Mouse (Mus musculus) forebrain, embryonic 11.5 days (tissue): ENCODE measurements around the gene Cfap43. TPM values are rescaled to one million over a fixed set of nuclear protein-coding genes. Genes with fewer than 3 reads are reported as not detected.

ENCODE experiments used
- ATAC-seq: fragments of 200-750 bp; cut with Nextera tagmentation; replicated peaks from 2 replicates; pipeline ENCODE4 v1.8.0; 2017; ENCODE audit warnings: moderate TSS enrichment; ENCODE audit not compliant: low FRiP score
- DNase-seq: peaks from one replicate; pipeline ENCODE4 v3.0.0-alpha.2; 2017; ENCODE audit warnings: low spot score
- H3K27ac ChIP-seq: fragments of 300-500 bp; sonication (generic); 2 replicates; pipeline ENCODE4 v1.5.1; 2014; ENCODE audit warnings: low read depth, low read length
- H3K27me3 ChIP-seq: fragments of 300-500 bp; sonication (generic); 2 replicates; pipeline ENCODE4 v1.6.1; 2014; ENCODE audit warnings: mild to moderate bottlenecking, low read length, mixed read lengths; ENCODE audit not compliant: control insufficient read depth, insufficient read depth
- H3K36me3 ChIP-seq: fragments of 300-500 bp; sonication (generic); 2 replicates; pipeline ENCODE4 v1.6.1; 2014; ENCODE audit warnings: mild to moderate bottlenecking, low read length, moderate library complexity, mixed read lengths; ENCODE audit not compliant: control insufficient read depth, insufficient read depth
- H3K4me1 ChIP-seq: fragments of 300-500 bp; sonication (generic); replicated peaks from 2 replicates; pipeline ENCODE4 v1.6.1; 2014; ENCODE audit warnings: low read length, mixed read lengths; ENCODE audit not compliant: control insufficient read depth, insufficient read depth
- H3K4me2 ChIP-seq: fragments of 300-500 bp; sonication (generic); 2 replicates; pipeline ENCODE4 v1.6.1; 2014; ENCODE audit warnings: low read depth, mild to moderate bottlenecking, low read length, moderate library complexity, mixed read lengths; ENCODE audit not compliant: severe bottlenecking
- H3K4me3 ChIP-seq: fragments of 300-500 bp; sonication (generic); 2 replicates; pipeline ENCODE4 v1.5.1; 2014; ENCODE audit warnings: low read depth, low read length
- H3K9ac ChIP-seq: fragments of 300-500 bp; sonication (generic); 2 replicates; pipeline ENCODE4 v1.6.1; 2014; ENCODE audit warnings: low read length
- H3K9me3 ChIP-seq: fragments of 300-500 bp; sonication (generic); 2 replicates; pipeline ENCODE4 v1.6.1; 2016; ENCODE audit warnings: low read length, mixed read lengths; ENCODE audit not compliant: control insufficient read depth
- WGBS: fragments of 180-500 bp; shearing (Covaris S2); extraction: QIAGEN DNeasy Blood & Tissue Kit; methylation state at CpG from one replicate; pipeline ENCODE4 v1.1.7; 2014; 5-methylcytosine and 5-hydroxymethylcytosine counted together
- polyA plus RNA-seq: library from polyadenylated mRNA; unstranded; fragments of >200 nt; fragmentation: Nextera tagmentation; extraction: Ambion mirVana; gene quantifications from 2 replicates; pipeline ENCODE4 v1.2.1, GENCODE M21; 2014

Gene Cfap43
- polyA plus RNA-seq, 1 experiment from 2014 or later = 0.15 TPM

- Histone ChIP-seq H3K27ac (no peak overlapping the region), H3K4me2 (no peak overlapping the region), H3K4me3 (no peak overlapping the region), H3K27me3 (no peaks in the 10 kb centered on the region), H3K9ac (no peak overlapping the region), H3K4me1 (peaks cover 5% of the 10 kb centered on the region; the same call in 1 of the 2 replicates), H3K36me3 (peaks cover 3% of the 10 kb centered on the region; the same call in 1 of the 2 replicates), H3K9me3 (no peaks in the 10 kb centered on the region)
- no peak for ATAC-seq
- WGBS = 65% methylated on average over 6 of the region's 6 CpGs
- DNase-seq = no peak
These were observed 19.1 kb downstream of the Cfap43 start for GRCm38 (mm10) chr19:47900012-47900411.

GRCm38 (mm10) chr19:47898472-47899079, 20.5 kb downstream of the Cfap43 start:
- 93% methylated on average over 8 of the region's 8 CpGs for WGBS
- Histone ChIP-seq H3K36me3 (peaks cover 3% of the 10 kb centered on the region; the same call in 1 of the 2 replicates), H3K9ac (no peak overlapping the region), H3K4me3 (no peak overlapping the region), H3K27ac (no peak overlapping the region), H3K4me2 (no peak overlapping the region), H3K4me1 (peaks cover 4% of the 10 kb centered on the region; the same call in 1 of the 2 replicates), H3K27me3 (no peaks in the 10 kb centered on the region), H3K9me3 (no peaks in the 10 kb centered on the region)
- no peak for DNase-seq
- no peak for ATAC-seq

- H3K27me3 ChIP-seq = no peaks in the 10 kb centered on the region
- WGBS = 94% methylated on average over 6 of the region's 6 CpGs
- H3K27ac ChIP-seq = no peak overlapping the region
- H3K9me3 ChIP-seq = no peaks in the 10 kb centered on the region
- H3K4me1 ChIP-seq = no peaks in the 10 kb centered on the region
- H3K36me3 ChIP-seq = peaks cover 3% of the 10 kb centered on the region; the same call in 1 of the 2 replicates
- H3K9ac ChIP-seq = no peak overlapping the region
- ATAC-seq (no peak), DNase-seq (no peak)
- H3K4me2 ChIP-seq = no peak overlapping the region
- H3K4me3 ChIP-seq = no peak overlapping the region
These were observed 26.0 kb downstream of the Cfap43 start for GRCm38 (mm10) chr19:47893092-47893491.

- DNase-seq (no peak), ATAC-seq (no peak)
- Histone ChIP-seq H3K27me3 (no peaks in the 10 kb centered on the region), H3K9me3 (no peaks in the 10 kb centered on the region), H3K27ac (no peak overlapping the region), H3K4me2 (no peak overlapping the region), H3K36me3 (no peaks in the 10 kb centered on the region; the same call in 1 of the 2 replicates), H3K9ac (no peak overlapping the region), H3K4me3 (no peak overlapping the region), H3K4me1 (no peaks in the 10 kb centered on the region)
- WGBS = 87% methylated on average over 11 of the region's 11 CpGs
These were observed 27.4 kb downstream of the Cfap43 start for GRCm38 (mm10) chr19:47891562-47892312.

- no peak overlapping the region for H3K27ac ChIP-seq
- ATAC-seq (no peak), DNase-seq (no peak)
- no peak overlapping the region for H3K4me3 ChIP-seq
- 85% methylated on average over 10 of the region's 10 CpGs for WGBS
- no peaks in the 10 kb centered on the region; the same call in 1 of the 2 replicates for H3K36me3 ChIP-seq
- H3K9me3 ChIP-seq = no peaks in the 10 kb centered on the region
- no peaks in the 10 kb centered on the region for H3K27me3 ChIP-seq
- no peak overlapping the region for H3K4me2 ChIP-seq
- no peaks in the 10 kb centered on the region for H3K4me1 ChIP-seq
- no peak overlapping the region for H3K9ac ChIP-seq
These were observed 28.5 kb downstream of the Cfap43 start for GRCm38 (mm10) chr19:47890489-47891130.

- H3K27ac ChIP-seq = no peak overlapping the region
- DNase-seq (no peak), ATAC-seq (no peak)
- H3K9ac ChIP-seq = no peak overlapping the region
- H3K36me3 ChIP-seq = no peaks in the 10 kb centered on the region
- no peak overlapping the region for H3K4me2 ChIP-seq
- no peaks in the 10 kb centered on the region for H3K9me3 ChIP-seq
- no peaks in the 10 kb centered on the region for H3K4me1 ChIP-seq
- WGBS = 90% methylated on average over 8 of the region's 8 CpGs
- H3K4me3 ChIP-seq = no peak overlapping the region
- no peaks in the 10 kb centered on the region for H3K27me3 ChIP-seq
These were observed 31.1 kb downstream of the Cfap43 start for GRCm38 (mm10) chr19:47888037-47888436.

GRCm38 (mm10) chr19:47887417-47887816, 31.7 kb downstream of the Cfap43 start:
- Histone ChIP-seq H3K9me3 (no peaks in the 10 kb centered on the region), H3K4me2 (no peak overlapping the region), H3K27ac (no peak overlapping the region), H3K9ac (no peak overlapping the region; the same call in 1 of the 2 replicates), H3K36me3 (no peaks in the 10 kb centered on the region), H3K4me3 (no peak overlapping the region), H3K4me1 (no peaks in the 10 kb centered on the region), H3K27me3 (no peaks in the 10 kb centered on the region)
- WGBS = 92% methylated on average over 10 of the region's 10 CpGs
- ATAC-seq (no peak), DNase-seq (no peak)

- Histone ChIP-seq H3K36me3 (no peaks in the 10 kb centered on the region), H3K27ac (no peak overlapping the region), H3K9ac (no peak overlapping the region), H3K9me3 (no peaks in the 10 kb centered on the region), H3K4me3 (no peak overlapping the region), H3K4me2 (no peak overlapping the region), H3K27me3 (no peaks in the 10 kb centered on the region), H3K4me1 (no peaks in the 10 kb centered on the region)
- DNase-seq = no peak
- WGBS = 91% methylated on average over 7 of the region's 7 CpGs
- ATAC-seq = no peak
These were observed 32.5 kb downstream of the Cfap43 start for GRCm38 (mm10) chr19:47886617-47887016.
